Mouse (Mus musculus) embryonic fibroblast, embryonic 13.5 days (primary cell): Measurements from ENCODE around the gene Jpt2.

Source experiments
- CTCF ChIP-seq: IDR thresholded peaks from 2 replicates; pipeline ENCODE4 v1.5.1; 2011; ENCODE audit warnings: mild to moderate bottlenecking, control low read depth, low read length, moderate library complexity, borderline replicate concordance; ENCODE audit not compliant: insufficient read depth
- POLR2A ChIP-seq: IDR thresholded peaks from 2 replicates; pipeline ENCODE4 v1.6.1; 2011; ENCODE audit warnings: low read depth, mild to moderate bottlenecking, control low read depth, low read length, moderate library complexity

DNA sequence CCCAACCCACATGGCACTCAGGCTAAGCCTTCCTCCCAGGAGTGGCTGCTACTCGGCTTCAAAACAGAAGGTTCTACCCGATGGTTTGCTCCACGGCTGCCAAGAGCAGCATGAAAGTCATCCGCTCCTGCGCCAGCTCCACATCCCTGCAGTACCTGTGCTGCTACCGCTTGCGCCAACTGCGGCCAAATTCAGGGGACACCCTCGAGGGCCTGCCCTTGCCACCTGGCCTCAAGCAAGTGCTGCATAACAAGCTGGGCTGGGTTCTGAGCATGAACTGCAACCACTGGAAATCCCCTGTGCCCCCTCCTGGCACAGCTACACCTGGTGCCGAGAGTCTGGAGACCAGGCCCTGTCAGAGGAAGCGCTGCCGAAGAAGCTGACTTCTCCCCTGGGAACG, 69.2 kb downstream of the Jpt2 start:
- TF ChIP-seq CTCF: no peak
- TF ChIP-seq POLR2A: no peak
